Mouse (Mus musculus): Measurements from ENCODE around the gene Majin.

DNA sequence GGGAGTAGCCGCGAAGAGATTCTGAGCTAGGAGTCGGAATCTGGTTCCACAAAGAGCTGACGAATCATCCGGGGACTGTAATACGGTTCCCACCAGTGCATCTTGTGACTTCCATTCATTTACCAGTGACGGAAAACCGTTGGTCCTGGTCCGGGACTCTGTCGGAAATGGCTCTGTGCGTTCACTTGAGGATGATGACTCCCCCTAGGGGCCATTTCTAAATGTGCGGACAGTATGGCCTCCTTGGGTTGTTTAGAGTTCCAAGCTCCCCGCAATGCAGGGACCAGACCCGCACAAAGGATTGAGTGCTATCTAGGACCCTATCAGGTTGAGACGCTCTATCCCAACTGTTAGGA is 42.8 kb upstream of the Majin start, which contains the start of gene Arl2:
- TF ChIP-seq ZC3H11A (IDR thresholded peaks at IDR 0.05; ENCODE audit: low read depth, low read length) = no peak
- peak; percentile 60 to 70 for TF ChIP-seq CTCF (conservative IDR thresholded peaks at IDR 0.05 in 1 of 2, IDR thresholded peaks at IDR 0.05 in 1 of 2; ENCODE audit: low read depth in 2 of 2, low read length in 2 of 2)
- TF ChIP-seq POLR2A (IDR thresholded peaks at IDR 0.05; ENCODE audit: low read depth, low read length) = no peak
- peak; percentile 73 for TF ChIP-seq TBP (conservative IDR thresholded peaks at IDR 0.05; ENCODE audit: low read depth, low read length)
- TF ChIP-seq NELFE (IDR thresholded peaks at IDR 0.05; ENCODE audit: low read depth, low read length) = no peak
- TF ChIP-seq RCOR1 (conservative IDR thresholded peaks at IDR 0.05; ENCODE audit: low read depth, low read length) = no peak

All from CH12.LX (cell line).